Mouse (Mus musculus): Measurements from ENCODE around the gene Mxi1.

Mxi1 gene

DNA sequence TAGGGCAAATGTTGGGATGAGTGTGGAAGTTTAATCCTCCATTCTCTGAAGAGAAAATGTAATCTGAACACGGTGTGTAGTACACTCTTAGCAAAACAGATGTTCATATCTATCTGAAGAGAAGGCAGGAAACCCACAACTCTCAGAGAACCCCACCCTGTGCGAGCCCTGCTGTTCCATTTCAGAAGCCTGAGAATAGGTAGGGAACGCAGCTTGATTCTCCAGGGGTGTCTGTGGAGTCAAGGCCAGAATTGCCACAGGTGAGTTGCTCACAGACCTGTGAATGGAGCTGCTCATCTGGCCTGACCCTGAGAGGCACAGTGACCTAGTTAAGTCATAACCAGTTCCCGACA, 10.5 kb upstream of the Mxi1 start:
- no peak for DNase-seq (ENCODE audit: low read depth)

DNA sequence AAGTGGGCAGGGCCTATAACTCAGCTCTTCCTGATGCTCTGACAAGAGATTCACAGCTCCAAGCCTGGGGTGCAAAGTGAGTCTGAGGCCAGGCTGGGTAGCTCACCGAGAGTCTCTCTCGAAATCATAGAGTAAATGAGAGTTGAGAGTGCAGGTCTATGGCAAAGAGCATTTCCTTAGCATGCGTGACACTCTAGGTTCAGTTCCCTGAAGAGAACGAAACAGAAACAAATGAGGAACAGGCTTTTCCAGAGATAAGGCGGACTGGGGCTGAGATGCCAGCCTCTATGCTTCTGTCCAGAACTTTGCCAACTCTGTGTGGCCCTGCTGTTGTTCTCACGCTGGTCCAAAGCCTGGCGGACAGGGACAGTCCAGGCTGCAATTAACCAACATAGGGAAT, 6.9 kb upstream of the Mxi1 start:
- DNase-seq (ENCODE audit: low read depth) = no peak

DNA sequence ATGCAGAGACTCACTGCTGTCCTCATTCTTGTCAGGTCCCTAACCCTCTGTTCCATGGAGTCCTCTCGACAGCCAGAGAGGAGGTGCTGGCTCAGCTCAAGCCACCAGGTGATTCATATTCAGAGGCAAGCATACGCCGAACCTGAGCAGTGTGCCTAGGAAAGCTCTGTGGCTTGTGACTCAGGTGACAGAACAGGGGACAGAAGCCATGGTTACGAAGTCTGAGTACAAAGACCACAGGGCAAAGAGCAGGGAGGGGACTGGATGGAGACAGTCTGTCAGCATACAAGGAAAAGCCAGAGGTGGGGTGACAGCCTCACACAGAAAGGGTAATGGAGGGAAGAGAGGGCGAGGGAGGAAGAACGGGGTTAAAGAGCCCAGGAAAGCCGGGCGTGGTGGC, 4.7 kb upstream of the Mxi1 start:
- DNase-seq (ENCODE audit: low read depth) = no peak

DNA sequence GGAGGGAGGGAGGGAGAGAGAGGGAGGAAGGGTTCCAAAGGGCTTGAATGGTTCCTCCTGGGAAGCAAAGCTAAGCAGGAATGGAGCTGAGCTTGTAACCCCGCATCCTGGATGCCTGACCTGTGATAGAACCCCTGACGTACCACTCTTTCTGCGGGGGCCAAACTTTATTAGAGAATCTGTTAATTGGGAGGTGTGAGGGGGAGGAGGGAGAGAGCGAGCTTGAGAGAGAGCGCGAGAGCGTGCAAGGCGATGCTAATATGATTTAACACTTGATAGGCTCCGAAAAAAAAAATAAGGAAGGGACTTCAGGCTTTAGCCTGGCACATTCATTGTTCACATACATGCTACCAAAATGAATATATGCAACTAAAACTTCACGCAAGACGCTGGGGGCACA, 3.6 kb upstream of the Mxi1 start:
- DNase-seq (ENCODE audit: low read depth) = no peak

DNA sequence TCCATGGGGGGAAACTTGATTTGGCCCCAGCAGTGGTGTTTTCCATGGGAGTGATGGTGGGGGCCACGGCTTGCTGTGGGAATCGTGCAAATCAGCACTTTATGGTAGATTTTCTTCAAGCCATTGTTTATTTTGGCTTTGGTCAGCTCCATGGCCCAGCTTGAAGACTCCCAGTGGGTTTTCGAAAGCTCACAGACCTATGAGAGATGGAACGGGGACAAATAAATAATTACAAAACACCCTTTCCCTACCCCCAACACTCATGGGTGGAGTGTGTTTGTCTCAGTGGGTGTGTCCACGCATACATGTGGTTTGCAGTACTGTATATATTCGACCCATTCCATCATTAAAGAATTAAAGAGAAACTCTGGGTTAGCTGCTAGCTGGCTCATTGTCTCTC, 3.1 kb upstream of the Mxi1 start:
- DNase-seq (ENCODE audit: low read depth) = no peak

DNA sequence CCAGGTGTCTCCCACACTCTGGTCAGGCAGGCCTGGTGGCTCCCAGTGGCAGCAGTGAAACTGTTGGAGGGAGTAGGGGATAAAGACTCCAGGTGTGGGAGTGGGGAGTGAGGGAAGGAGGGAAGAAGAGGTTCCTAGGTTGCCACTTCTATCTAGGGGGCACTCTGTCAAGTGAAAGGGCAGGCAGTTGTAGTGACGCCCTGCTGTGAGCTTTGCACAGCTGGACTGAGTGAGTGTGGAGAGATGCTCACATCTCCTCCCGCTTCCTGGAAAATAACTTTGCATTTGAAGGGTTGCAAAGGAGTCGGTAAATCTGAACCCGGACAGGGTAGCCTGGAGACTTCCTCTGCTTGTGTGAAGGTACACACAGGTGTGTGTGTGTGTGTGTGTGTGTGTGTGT, 687 bp upstream of the Mxi1 start:
- no peak for DNase-seq (ENCODE audit: low read depth)

DNA sequence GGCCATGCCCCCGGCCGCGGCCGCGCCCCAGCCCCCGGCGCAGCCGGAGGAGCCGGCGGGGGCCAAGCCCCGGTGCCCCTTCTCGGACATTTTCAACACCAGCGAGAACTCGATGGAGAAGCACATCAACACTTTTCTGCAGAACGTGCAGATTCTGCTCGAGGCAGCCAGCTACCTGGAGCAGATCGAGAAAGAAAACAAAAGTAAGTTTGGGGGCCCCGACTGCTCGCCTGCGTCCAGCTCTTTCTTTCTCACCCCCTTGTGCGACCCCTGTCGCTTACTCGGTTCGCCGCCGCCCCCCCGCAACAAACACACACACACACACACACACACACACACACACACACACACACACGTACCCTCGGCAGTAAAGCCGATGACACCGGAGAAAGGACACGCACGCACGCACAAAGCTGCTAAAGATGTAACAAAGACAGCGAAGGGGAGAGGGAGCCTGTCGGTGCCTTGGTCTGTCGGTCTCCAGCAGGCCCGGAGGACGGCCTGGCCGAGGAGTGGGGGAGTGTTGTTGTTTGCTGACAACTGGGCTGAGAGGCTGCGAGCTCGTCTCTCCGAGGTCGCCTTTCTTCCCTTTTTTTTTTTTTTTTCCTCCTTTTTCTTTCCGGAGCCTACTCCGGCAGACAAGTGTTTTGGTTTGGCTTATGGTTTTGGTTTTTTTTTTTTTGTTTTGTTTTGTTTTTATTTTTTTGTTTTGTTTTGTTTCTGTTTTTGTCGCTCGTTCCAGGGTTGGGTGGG, 629 bp downstream of the Mxi1 start:
- no peak for DNase-seq (ENCODE audit: low read depth)

DNA sequence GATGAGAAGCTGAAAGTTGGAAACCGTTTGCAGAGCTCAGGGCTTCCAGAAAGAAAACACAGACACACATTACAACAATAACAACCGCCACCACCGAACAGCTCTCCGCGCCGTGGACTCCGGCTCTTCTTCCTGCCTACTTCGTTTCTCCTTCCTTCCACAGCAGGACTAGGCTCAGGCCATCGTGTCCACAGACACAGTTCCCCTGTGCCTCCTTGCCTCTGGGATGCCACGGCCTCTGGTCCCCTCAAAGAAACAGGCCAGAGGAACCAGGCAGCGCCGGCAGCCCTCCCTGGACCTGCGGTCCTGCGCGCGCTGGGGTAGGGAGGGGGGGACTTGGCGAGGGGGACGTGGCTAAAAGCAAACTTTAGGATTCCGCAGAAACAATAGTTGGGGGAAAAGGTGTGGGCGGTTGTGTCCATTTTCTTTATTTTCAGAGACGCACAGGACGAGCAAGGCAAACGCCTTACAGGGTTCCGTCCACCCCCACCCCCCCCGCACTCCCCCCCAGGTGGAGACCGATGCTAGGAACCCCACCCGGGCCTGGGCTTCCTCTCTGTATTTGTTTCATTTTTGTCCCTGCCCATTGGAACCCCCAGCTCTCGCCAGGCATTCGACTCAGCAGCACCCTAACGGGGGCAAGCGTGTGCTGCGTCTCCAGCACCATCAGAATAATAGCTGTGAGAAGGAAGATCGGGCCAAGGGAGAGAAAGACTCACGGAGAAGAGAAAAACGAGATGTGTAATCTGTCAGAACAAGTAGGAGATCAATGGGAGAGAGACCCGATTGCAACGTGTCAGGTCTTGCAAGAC, 1.4 kb downstream of the Mxi1 start:
- DNase-seq (ENCODE audit: low read depth) = no peak

DNA sequence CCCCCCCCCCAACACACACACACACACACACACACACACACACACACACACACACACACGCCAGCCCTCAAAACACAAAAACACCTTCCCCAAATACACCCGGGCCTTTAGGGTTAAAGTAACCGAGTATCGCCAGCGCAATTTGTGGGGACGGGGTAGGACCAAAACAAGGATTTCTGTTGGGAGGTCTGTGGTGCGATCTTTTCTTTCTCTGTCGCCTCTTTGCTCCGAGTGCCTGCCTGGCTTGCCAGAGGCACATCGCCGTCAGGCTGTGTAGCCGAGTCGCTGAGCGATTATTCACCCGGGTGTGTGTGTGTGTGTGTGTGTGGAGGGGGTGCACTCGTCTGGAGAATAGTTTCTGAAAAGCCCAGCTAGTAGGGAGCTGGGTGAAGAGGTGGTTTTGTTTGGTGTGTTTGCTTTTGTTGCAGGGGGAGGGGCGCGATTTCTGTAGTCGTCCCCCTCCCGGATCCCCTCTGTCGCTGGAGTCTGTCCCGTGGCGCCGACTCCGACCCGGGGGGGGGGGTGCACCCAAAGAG, 2.1 kb downstream of the Mxi1 start:
- no peak for DNase-seq (ENCODE audit: low read depth)

DNA sequence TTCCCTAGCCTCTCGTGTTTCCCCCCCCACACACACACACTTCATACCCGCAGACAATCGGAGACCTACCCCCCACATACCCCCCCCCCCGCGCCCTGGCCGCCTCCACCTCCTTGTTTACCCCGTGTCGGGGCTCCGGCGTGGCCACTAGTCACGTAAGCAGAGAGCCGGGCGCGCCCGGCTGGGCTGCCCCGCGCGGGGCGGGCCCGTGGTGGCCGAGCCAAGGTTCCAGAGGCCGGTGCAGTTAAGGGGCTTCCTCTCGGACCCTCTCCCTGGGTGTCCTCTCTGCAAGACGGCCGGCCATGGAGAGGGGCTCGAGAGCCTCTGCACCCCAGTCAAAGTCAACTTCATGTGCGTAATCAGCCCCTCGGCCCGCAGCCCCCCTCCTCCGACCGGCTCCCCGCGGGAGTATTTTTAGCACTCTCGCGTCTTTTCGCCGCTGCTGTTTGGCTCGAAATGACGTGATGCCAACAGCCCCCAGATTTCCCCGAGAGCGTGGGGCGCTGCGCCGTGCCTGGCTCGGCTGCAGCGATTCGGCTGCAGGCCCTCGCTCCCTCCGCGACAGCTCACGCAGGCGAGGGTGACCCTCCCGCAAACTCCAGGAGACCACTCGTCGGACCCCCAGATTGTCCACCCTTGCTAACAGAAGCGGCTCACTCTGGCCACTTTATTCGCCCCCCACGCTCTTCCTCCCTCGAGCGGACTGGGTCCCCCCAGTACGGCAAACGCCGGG, 2.8 kb downstream of the Mxi1 start:
- no peak for DNase-seq (ENCODE audit: low read depth)

DNA sequence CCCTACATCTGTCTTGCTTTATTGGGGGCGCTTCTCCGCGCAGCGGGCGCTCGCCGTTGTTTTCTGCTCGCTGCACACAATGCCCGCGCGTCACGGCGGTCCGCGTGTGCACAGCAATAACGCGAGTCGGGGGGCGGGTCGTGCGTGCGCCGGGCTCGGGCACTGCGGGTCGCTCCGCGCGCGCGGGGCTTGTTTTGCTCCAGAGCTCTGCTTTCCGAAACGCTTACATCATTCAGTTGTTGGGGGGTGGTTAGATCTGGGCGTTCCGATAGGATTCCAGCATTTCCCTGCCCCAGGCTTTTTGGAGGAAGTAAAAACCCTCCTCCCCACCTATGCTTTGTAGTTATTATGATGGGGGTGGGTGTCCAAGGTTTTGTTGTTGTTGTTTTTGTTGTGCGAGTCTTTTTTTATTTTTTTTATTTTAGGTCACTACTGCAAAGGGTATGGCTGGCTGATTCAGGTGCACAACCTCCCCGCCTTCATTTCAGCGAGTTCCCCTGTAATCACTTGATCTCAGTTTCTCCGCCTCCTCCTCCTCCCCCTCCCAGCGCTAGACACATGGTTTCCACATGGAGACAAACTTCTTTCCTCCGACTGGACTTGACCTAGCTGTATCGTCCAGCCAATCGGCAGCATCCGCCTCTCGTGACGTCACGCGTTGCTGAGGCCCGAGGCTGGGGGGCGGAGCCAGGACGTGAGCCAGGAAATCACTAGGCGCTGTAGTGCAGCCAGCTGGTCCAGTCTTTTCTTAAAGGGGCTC, 3.5 kb downstream of the Mxi1 start:
- peak; percentile 95 for DNase-seq (ENCODE audit: low read depth)

DNA sequence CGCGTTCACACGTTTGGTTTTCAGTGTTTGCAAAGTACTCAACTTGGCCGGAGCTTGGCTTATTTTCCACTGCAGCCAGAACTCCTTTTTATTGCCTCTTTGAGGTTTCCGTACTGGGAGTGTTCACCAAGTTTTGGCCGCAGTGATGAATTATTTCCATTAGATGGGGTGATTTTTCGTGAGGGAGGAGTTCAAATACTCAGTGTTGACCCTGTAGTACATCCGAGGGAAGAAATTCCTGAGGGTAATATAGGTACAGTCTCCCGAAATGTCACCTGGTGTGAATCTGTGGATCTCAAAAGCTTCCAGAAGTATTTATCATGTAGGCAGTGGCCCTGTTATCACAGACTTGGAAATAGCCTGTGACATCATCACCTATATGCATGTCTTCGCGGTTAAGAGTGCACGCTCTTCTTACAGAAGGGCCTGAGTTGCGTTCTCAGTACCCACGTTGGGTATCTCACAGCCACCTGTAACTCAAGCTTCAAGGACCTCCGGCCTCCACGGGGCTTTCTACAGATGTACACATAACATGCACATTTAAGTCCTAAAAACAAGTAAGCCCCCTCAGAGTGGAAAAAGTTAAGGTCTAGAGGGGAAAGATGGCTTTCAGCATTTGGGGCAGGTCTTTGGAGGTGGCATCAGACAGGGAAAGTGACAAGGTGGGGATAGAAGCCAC, 4.4 kb downstream of the Mxi1 start:
- no peak for DNase-seq (ENCODE audit: low read depth)

DNA sequence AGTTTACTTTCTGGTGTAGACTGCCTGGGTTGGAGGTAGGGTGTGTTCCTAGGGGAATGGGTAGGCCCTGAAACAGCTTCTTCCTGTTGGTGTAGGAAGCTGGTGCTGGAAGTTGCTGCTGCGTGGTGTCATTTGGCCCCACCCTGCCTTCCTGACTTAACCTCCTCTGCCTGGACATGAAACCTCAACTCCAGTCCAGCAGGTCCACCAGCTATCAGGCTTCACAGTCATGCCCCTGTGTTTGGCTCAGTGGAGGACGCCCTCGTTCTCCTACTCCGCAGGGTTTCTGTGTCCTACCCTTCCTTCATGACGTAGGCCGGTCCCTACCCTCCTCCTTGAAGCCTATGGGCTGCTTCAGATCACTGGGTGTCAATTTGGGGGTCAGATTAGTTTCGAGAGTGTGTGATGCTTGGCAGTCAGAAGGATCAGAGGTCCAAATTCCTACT, 4.9 kb downstream of the Mxi1 start:
- DNase-seq (ENCODE audit: low read depth) = no peak

DNA sequence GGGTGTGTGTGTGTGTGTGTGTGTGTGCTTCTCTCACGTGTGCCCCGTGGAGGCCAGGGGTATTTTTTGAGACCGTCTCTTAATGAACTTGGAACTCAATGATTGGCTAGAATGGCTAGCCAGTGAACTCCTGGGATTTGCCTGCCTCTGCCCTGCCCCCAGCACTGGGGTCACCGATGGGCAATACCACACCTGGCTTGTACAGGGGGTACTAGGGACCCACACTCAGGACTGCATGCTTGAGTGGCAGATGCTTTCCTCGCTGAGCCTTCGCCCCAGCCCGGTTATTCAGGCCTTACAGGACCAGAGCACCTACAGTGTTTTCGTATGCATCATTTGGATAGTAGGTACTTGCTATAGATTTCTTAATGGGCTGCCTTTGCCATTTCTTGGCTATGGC, 5.8 kb downstream of the Mxi1 start:
- DNase-seq (ENCODE audit: low read depth) = no peak

DNA sequence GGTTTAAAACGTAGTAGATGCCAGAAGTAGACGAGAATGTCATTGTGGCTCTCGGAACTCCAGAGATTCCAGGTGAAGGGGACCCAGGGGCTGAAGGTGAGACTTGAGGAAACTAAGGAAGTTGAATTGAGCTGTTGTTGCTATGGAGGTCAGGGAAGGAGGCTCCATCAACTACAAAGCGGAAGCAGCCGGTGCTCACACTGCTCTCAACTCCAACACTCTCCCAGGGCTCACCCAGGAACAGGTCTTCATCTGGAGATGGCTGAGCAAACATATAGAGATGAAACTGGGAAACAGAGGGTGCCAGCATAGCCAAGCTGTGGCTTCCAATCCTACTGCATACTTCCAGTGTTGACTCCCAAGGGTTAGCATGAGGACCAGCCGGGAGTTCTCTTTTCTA, 6.6 kb downstream of the Mxi1 start:
- no peak for DNase-seq (ENCODE audit: low read depth)

DNA sequence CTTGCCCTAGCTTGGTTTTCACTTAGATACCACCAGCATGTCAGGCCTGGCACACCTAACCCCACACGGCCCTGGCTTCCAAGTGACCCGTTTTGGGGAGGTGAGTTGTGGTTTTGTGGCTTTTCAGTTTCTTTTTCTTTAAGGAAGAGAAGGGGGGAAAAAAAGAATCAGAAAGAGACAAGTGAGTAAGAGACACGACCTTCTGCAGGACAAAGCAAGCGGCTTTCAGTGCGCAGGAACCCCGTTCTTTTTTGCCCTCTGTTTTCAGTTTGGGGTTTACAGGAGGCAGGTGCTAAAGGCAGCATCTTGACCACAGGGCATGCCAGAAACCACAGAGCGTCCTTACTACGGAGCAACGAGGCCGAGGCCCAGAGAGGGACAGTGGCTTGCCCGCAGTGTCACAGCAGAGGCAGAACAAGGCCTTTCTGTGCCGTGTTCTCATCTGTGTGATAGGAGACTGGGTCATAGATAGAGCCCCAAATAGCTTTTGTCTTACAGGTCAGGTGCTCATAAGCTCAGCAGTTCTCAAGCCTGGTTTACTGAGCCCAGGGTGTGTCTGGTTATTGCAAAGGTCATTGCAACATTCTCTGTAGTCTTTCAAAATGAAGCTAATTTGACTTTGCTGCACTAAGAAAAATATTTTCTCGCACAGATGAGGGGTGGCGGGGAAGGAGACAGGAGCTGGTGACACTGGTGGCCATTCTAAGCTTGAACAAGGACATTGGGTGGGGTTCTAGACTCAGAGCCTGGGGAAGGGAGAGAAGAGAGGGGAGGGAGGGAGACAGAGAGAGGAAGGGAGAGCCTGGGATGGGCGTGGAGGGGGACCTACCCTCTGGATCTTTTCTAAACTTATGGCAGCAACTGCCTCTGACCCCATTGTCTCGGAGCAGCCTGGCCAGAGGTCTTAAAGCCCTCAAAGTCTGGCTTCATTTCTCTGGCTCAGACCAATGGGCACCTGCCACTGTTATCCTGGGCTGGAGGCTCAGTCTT, 8.1 kb downstream of the Mxi1 start:
- no peak for DNase-seq (ENCODE audit: low read depth)

DNA sequence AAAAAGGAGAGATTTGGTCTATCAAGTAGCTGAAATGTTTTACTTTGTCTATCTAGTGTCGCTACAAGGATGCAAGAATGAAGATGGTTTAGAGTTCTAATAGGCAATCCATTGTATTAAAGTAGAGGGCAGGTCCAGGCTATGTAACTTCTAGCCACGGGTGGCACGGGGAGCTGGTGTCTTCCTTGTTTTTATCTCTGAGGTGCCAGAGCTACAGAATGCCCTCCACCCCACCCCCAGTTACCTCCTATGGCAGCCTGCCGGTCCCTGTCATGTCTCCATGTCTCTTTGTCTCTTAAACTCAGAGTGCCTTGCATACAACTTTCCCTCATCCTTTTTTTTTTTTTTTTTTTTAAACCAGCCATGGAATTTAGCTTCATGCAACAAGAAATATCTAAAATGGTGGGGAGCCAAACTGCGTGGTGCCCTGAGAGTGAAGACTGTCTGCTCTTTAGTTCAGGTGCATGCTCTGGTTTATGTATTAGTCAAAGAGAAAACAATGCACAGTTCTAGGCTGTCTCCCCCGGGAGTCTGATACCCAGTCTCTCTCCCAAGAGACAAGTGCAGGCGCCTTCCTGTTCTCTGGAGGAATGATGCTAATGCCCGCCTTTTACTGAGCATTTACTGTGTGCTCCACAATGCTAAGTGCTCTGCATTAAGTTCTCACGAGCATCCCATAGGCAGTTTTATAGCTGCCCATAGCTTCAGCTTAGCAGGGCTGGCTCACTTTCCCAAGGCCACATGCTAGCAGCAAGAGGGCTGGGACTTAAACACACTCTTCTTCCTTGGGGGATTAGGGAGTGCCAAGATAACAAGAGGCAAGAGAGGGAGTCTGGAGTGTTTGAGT, 10.2 kb downstream of the Mxi1 start:
- no peak for DNase-seq (ENCODE audit: low read depth)

DNA sequence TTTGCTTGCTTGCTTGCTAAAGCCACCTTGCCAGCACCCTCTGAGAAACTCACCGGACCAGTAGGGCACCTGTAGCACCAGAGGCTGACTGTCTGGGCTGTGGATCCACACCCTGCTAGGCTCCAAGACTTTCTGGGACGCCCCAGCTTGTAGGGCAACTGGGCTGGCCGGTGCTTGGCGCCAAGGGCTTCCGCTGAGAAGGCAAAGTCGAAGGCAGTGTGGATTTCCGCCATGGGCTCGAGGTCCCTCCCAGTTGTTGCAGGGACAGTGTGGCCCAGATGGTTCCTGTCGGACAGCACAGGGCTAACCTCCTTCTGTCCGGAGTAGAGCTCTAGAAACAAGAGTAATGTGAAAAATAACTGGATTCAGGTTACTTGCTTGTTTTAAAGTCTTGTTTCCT, 11.0 kb downstream of the Mxi1 start:
- no peak for DNase-seq (ENCODE audit: low read depth)

DNA sequence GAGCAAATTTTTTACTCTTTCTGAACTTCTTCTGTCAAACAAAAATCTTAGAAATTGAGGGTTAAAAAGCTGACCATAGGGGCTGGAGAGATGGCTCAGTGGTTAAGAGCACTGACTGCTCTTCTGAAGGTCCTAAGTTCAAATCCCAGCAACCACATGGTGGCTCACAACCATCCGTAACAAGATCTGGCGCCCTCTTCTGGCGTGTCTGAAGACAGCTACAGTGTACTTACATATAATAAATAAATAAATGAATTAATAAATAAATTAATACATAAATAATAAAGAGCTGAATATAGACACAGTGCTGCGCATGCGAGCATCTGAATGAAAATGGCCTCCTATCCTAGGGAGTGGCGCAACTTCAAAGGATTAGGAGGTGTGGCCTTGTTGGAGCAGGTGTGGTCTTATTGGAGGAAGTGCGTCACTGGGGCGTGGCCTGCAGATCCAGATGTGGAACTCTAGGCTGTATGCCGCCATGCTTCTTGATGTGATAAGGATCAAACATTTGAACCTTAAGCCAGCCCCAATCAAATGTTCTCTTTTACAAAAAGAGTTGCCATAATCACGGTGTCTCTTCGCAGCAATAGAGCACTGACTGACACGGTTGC, 12.2 kb downstream of the Mxi1 start:
- no peak for DNase-seq (ENCODE audit: low read depth)

Measured in c-Kit-positive CD71-negative TER-119-negative erythroid progenitor cells, embryonic 14.5 days (primary cell).